Mouse (Mus musculus): Measurements from ENCODE around the gene Ddhd1.

- TF ChIP-seq CTCF (IDR thresholded peaks at IDR 0.05; ENCODE audit: low read depth) (no peak), EP300 (IDR thresholded peaks at IDR 0.05; ENCODE audit: low read depth) (no peak)
These were observed 13.7 kb downstream of the Ddhd1 start for GRCm38 (mm10) chr14:45644202-45644601.
